ENCODE assay signal across 10 mouse cellular contexts in the genomic region with DNA sequence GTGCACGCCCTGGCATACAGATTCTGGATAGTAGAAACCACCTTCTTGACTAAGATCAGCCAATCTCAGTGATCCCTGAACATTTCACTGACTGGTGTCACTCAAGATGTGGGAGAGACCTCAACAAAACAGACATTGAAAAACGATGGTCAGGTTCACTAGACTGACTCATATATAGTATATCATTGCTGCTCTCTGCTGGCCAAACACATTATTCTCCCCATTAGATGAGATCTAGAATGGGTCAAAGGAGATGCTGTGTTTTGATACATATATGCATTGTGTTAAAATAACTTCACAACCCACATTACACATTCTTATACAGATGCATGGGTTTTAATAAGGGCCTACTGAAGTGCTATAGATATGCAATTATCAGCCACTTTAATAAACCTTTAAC.
A peak's percentile ranks its signal among the peaks of the same experiment; 100 is the strongest.
DNase-seq lines count a peak whose midpoint lies in the region; ATAC-seq and TF ChIP-seq lines count a peak whose summit lies in the region.
"Had no signal": no experiment of that assay in that cellular context is flagged by ENCODE, and none has a peak within 500 bp of the region (broad histone marks: within the 10 kb centered on the region; RNA-seq: fewer than 3 reads in every experiment).

No protein-coding gene starts in this region.

- H3K27ac ChIP-seq in cerebellum, adult 2 months (ENCODE audit: insufficient read depth, low read length): no peak overlapping the region
- no peak overlapping the region for H3K27ac ChIP-seq in kidney, embryonic 15.5 days
- no peak overlapping the region for H3K27ac ChIP-seq in kidney, embryonic 14.5 days (ENCODE audit: low read depth, low read length)
- no peak overlapping the region for H3K27ac ChIP-seq in intestine, embryonic 14.5 days (ENCODE audit: low read depth)
- H3K27ac ChIP-seq: macrophage had no signal

- no peak for DNase-seq in cerebellum, adult 2 months
- DNase-seq in 416B (ENCODE audit: low read depth): peak; percentile 21
- DNase-seq in intestine, embryonic 14.5 days (ENCODE audit: low spot score): no peak
- no peak for DNase-seq in thymus, postnatal 4 days
- DNase-seq in gastrocnemius, postnatal 14 days: no peak
- DNase-seq: heart, postnatal 4 days had no signal

- intact Hi-C loops in gastrocnemius, postnatal 14 days (cut with DNase I; ENCODE audit: low total_unique reads): no loop called here

- no peaks in the 10 kb centered on the region for H3K4me1 ChIP-seq in cerebellum, adult 2 months (ENCODE audit: control insufficient read depth, insufficient read depth, low read length)
- no peaks in the 10 kb centered on the region for H3K4me1 ChIP-seq in kidney, embryonic 15.5 days
- H3K4me1 ChIP-seq in kidney, embryonic 14.5 days (ENCODE audit: control insufficient read depth, insufficient read depth, low read length): no peaks in the 10 kb centered on the region
- H3K4me1 ChIP-seq in intestine, embryonic 14.5 days (replicated peaks; ENCODE audit: control insufficient read depth, insufficient read depth, low read length): no peaks in the 10 kb centered on the region

- no peak for ATAC-seq in cerebellum, adult (ENCODE audit: insufficient number of reproducible peaks, low FRiP score, low TSS enrichment)
- 0 out of 2 replicates have a peak, but pooled peaks have one; percentile 40 for ATAC-seq in kidney, embryonic 15.5 days (replicated peaks; ENCODE audit: low FRiP score)
- ATAC-seq in kidney, embryonic 14.5 days (ENCODE audit: low FRiP score, low TSS enrichment): no peak
- 0 out of 2 replicates have a peak, but pooled peaks have one; percentile 43 for ATAC-seq in intestine, embryonic 14.5 days (replicated peaks; ENCODE audit: low FRiP score, low TSS enrichment, low read depth)

- no peak for TF ChIP-seq POLR2A in cerebellum, adult 2 months (IDR thresholded peaks at IDR 0.05; ENCODE audit: borderline replicate concordance, insufficient read depth, low read length)

- H3K9me3 ChIP-seq in kidney, embryonic 15.5 days (replicated peaks): no peaks in the 10 kb centered on the region
- H3K9me3 ChIP-seq in kidney, embryonic 14.5 days (ENCODE audit: control insufficient read depth, low read length): no peaks in the 10 kb centered on the region
- H3K9me3 ChIP-seq in intestine, embryonic 14.5 days (ENCODE audit: control insufficient read depth, low read length): no peaks in the 10 kb centered on the region

- TF ChIP-seq CTCF in cerebellum, adult 2 months (IDR thresholded peaks at IDR 0.05; ENCODE audit: borderline replicate concordance, insufficient read depth, low read depth, low read length): peak; percentile 17; the same call in 1 of the 2 replicates

- H3K9ac ChIP-seq in kidney, embryonic 15.5 days: no peak overlapping the region
- no peak overlapping the region for H3K9ac ChIP-seq in kidney, embryonic 14.5 days (ENCODE audit: low read depth, low read length)
- no peak overlapping the region for H3K9ac ChIP-seq in intestine, embryonic 14.5 days (ENCODE audit: low read length)

- no peak overlapping the region for H3K4me2 ChIP-seq in kidney, embryonic 15.5 days
- H3K4me2 ChIP-seq in kidney, embryonic 14.5 days (replicated peaks; ENCODE audit: low read depth, low read length): no peak overlapping the region
- H3K4me2 ChIP-seq in intestine, embryonic 14.5 days (ENCODE audit: low read length): no peak overlapping the region

- no peaks in the 10 kb centered on the region for H3K27me3 ChIP-seq in cerebellum, adult 2 months (ENCODE audit: control insufficient read depth, insufficient read depth, low read length)
- no peaks in the 10 kb centered on the region for H3K27me3 ChIP-seq in kidney, embryonic 15.5 days
- H3K27me3 ChIP-seq in kidney, embryonic 14.5 days (ENCODE audit: control insufficient read depth, insufficient read depth, low read length): no peaks in the 10 kb centered on the region
- H3K27me3 ChIP-seq in intestine, embryonic 14.5 days (replicated peaks; ENCODE audit: control insufficient read depth, insufficient read depth, low read length): no peaks in the 10 kb centered on the region

- H3K4me3 ChIP-seq in cerebellum, adult 2 months (replicated peaks; ENCODE audit: insufficient read depth, low read depth, low read length): no peak overlapping the region
- no peak overlapping the region for H3K4me3 ChIP-seq in kidney, embryonic 15.5 days (replicated peaks)
- no peak overlapping the region for H3K4me3 ChIP-seq in kidney, embryonic 14.5 days (ENCODE audit: low read length)
- no peak overlapping the region for H3K4me3 ChIP-seq in intestine, embryonic 14.5 days (ENCODE audit: low read depth, low read length)

- 43% methylated on average over 2 of the region's 2 CpGs for WGBS in cerebellum, adult 2 months
- WGBS in kidney, embryonic 15.5 days: 56% methylated on average over 2 of the region's 2 CpGs
- 51% methylated on average over 2 of the region's 2 CpGs for WGBS in kidney, embryonic 14.5 days
- 57% methylated on average over 2 of the region's 2 CpGs for WGBS in intestine, embryonic 14.5 days

- no peaks in the 10 kb centered on the region for H3K36me3 ChIP-seq in kidney, embryonic 15.5 days
- no peaks in the 10 kb centered on the region for H3K36me3 ChIP-seq in kidney, embryonic 14.5 days (ENCODE audit: control insufficient read depth, insufficient read depth, low read length)
- no peaks in the 10 kb centered on the region for H3K36me3 ChIP-seq in intestine, embryonic 14.5 days (ENCODE audit: control insufficient read depth, insufficient read depth, low read length)

Comparison
In these comparisons a context has a peak if more than half of its experiments do, and no peak if none do; other contexts are left out.
1. ATAC-seq: peak in kidney, embryonic 15.5 days (single experiment) and intestine, embryonic 14.5 days (single experiment); none in cerebellum, adult (single experiment) and kidney, embryonic 14.5 days (single experiment).